Mouse (Mus musculus) cerebellum, postnatal 36 days (tissue): ENCODE measurements around the gene Sowahd.

Experiments
- DNase-seq, 2 experiments: peaks; one replicate each; pipeline ENCODE4 v3.0.0; 2021 to 2022; ENCODE audit warnings: mixed read lengths in 2 of 2

Sowahd gene

DNA sequence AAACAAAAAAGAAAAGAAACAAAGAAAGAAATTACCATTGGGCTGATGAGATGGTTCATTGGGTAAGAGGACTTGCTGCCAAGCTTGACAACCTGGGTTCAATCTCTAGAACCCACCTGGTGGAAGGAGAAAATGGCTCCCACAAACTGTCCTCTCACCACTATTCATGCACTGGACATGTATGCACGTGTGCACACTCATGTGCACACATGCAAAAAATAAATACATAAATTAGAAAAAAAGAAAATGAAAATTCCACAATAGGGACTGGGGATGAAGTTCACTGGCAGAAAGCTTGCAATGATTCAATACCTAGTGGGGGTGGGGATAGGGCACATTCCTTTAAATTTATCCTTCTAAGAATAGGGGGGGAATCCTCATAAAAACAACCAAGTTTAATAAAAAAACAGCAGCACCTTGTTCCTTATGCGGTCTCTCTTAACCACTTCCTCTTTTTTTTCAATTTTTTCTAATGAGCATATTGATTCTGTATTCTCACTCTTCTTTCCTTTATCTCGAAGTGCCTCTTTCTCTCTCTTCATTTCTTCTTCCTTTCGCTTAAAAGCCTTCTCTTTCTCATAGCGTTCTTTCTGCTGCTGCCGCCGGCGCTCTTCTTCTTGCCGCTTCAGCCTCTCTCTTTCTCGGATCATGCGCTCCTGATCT lies 46.6 kb downstream of the Sowahd start:
- no peak for DNase-seq

DNA sequence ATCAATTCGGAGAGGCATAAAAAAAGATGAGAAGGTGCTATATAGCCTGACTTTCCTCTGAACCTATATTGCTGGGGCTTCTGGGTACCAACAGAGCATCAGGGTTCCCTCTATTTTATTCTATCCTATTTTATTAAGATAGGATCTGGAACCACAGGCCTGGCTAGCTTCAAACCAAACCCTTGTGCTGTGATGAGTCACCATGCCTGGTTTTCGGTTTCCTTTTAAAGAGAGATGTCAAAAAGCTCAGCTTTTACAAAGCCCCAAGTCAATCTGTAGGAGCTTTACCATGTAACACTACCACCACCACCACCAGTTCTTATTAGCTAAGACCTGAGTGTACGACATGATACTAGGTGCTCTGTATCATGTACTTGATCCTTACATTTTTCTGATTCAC lies 50.0 kb downstream of the Sowahd start:
- DNase-seq, result no peak
